Mouse (Mus musculus) thymus, adult 2 months (tissue): ENCODE results near the gene Htr2c.

Source experiments
- CTCF ChIP-seq: fragments of 200-500 bp; IDR thresholded peaks from 2 replicates; pipeline ENCODE4 v1.5.1; 2012; ENCODE audit warnings: mild to moderate bottlenecking, control low read depth, low read length, moderate library complexity, borderline replicate concordance; ENCODE audit not compliant: control insufficient read depth, poor library complexity, insufficient read depth; ENCODE audit errors: extremely low read depth
- POLR2A ChIP-seq: fragments of 200-500 bp; IDR thresholded peaks from 2 replicates; pipeline ENCODE4 v1.6.1; 2012; ENCODE audit warnings: mild to moderate bottlenecking, low read length, control low read depth, moderate library complexity; ENCODE audit not compliant: control insufficient read depth, poor library complexity, insufficient read depth; ENCODE audit errors: extremely low read depth

GRCm38 (mm10) chrX:146959960-146960359 lies 2.4 kb upstream of the Htr2c start:
- TF ChIP-seq POLR2A (no peak), CTCF (no peak)
